Mouse (Mus musculus): ENCODE measurements around the gene Taok1. TPM values are rescaled to one million over a fixed set of nuclear protein-coding genes. Genes with fewer than 3 reads are reported as not detected.

Taok1 gene
- polyA plus RNA-seq (2015; fragmentation: Nextera tagmentation; extraction: Ambion mirVana) = 12.0 and 14.0 TPM in 2 replicates

GRCm38 (mm10) chr11:77607538-77608455 lies at the start of gene Taok1:
TSS of gene Taok1 (minus strand) at chr11:77607815.

GRCm38 (mm10) chr11:77519043-77519442 lies 88.6 kb downstream of the Taok1 start, which contains the start of gene Gm10392:
TSS of gene Gm10392 (minus strand) at chr11:77519198.

GRCm38 (mm10) chr11:77515637-77516552 lies 91.7 kb downstream of the Taok1 start, which contains the start of gene Trp53i13:
TSS of gene Trp53i13 (minus strand) at chr11:77515980.

GRCm38 (mm10) chr11:77514832-77515636 lies 92.6 kb downstream of the Taok1 start, which contains the start of gene Abhd15:
TSS of gene Abhd15 (plus strand) at chr11:77515121.

GRCm38 (mm10) chr11:77493512-77494343 lies 113.9 kb downstream of the Taok1 start, which contains the start of gene Git1:
TSS of gene Git1 (plus strand) at chr11:77493562.

GRCm38 (mm10) chr11:77489591-77490235 lies 117.9 kb downstream of the Taok1 start, which contains the start of gene Ankrd13b:
TSS of gene Ankrd13b (minus strand) at chr11:77489678.

Other genes starting within 250 kb of the Taok1 start
- 36.1 and 39.0 TPM in 2 replicates for gene Coro6, start 145.4 kb downstream of the Taok1 start, polyA plus RNA-seq (2015; fragmentation: Nextera tagmentation; extraction: Ambion mirVana)
- 2.1 and 2.9 TPM in 2 replicates for gene Ankrd13b, start 118.1 kb downstream of the Taok1 start, polyA plus RNA-seq (2015; fragmentation: Nextera tagmentation; extraction: Ambion mirVana)
- 5.1 and 6.5 TPM in 2 replicates for gene Git1, start 114.3 kb downstream of the Taok1 start, polyA plus RNA-seq (2015; fragmentation: Nextera tagmentation; extraction: Ambion mirVana)
- 2.4 and 11.6 TPM in 2 replicates for gene Abhd15, start 92.7 kb downstream of the Taok1 start, polyA plus RNA-seq (2015; fragmentation: Nextera tagmentation; extraction: Ambion mirVana)
- 17.4 and 24.1 TPM in 2 replicates for gene Trp53i13, start 91.8 kb downstream of the Taok1 start, polyA plus RNA-seq (2015; fragmentation: Nextera tagmentation; extraction: Ambion mirVana)
- 0.18 TPM in 1 of 2 replicates, not detected in the other for gene Gm10392, start 88.6 kb downstream of the Taok1 start, polyA plus RNA-seq (2015; fragmentation: Nextera tagmentation; extraction: Ambion mirVana)
- 3.0 and 3.3 TPM in 2 replicates for gene Nufip2, start 78.3 kb upstream of the Taok1 start, polyA plus RNA-seq (2015; fragmentation: Nextera tagmentation; extraction: Ambion mirVana)
- gene Cryba1, start 117.5 kb upstream of the Taok1 start, polyA plus RNA-seq (2015; fragmentation: Nextera tagmentation; extraction: Ambion mirVana) = not detected in 2 replicates
- gene Myo18a, start 155.4 kb upstream of the Taok1 start, polyA plus RNA-seq (2015; fragmentation: Nextera tagmentation; extraction: Ambion mirVana) = 63.1 and 85.2 TPM in 2 replicates
- gene Gm10277, start 179.9 kb upstream of the Taok1 start, polyA plus RNA-seq (2015; fragmentation: Nextera tagmentation; extraction: Ambion mirVana) = 0.21 and 0.27 TPM in 2 replicates

Measured in skeletal muscle tissue, postnatal 0 days (tissue).